Mouse (Mus musculus) liver, adult (tissue): Measurements from ENCODE around the gene Nsmce3.

ENCODE experiments used
- GATA4 ChIP-seq: IDR thresholded peaks from 2 replicates; pipeline ENCODE4 v1.6.1; 2014; ENCODE audit warnings: mild to moderate bottlenecking, low read length; ENCODE audit not compliant: insufficient replicate concordance

Gene Nsmce3

GRCm38 (mm10) chr7:64839801-64840575, 32.8 kb downstream of the Nsmce3 start:
- no peak for TF ChIP-seq GATA4

- no peak for TF ChIP-seq GATA4
These were observed 33.5 kb downstream of the Nsmce3 start for GRCm38 (mm10) chr7:64839281-64839680.

GRCm38 (mm10) chr7:64830214-64830995, 42.4 kb downstream of the Nsmce3 start:
- TF ChIP-seq GATA4 = no peak

- TF ChIP-seq GATA4 = no peak
These were observed 51.7 kb downstream of the Nsmce3 start for GRCm38 (mm10) chr7:64821081-64821480.

- TF ChIP-seq GATA4 = no peak
These were observed 53.1 kb downstream of the Nsmce3 start for GRCm38 (mm10) chr7:64819683-64820082.
